Mouse (Mus musculus) MEL (cell line): ENCODE data around the gene Kif26b. TPM values are rescaled to one million over a fixed set of nuclear protein-coding genes. Genes with fewer than 3 reads are reported as not detected.
A peak's percentile ranks its signal among the peaks of the same experiment; 100 is the strongest.

Experiments used
- DNase-seq: peaks from one replicate; pipeline ENCODE4 v3.0.0; 2011; ENCODE audit warnings: low read depth, low spot score
- H3K27ac ChIP-seq: 2 replicates; pipeline ENCODE4 v1.5.1; 2012; ENCODE audit warnings: low read depth, mild to moderate bottlenecking, control low read depth, low read length, moderate library complexity; ENCODE audit not compliant: control insufficient read depth
- H3K27me3 ChIP-seq, 2 experiments: fragments of 150-350 bp in 1 of 2; sonication (generic) in 1 of 2; 2 replicates each; pipeline ENCODE4 v1.6.1; 2012; ENCODE audit warnings: low read length in 2 of 2, mild to moderate bottlenecking in 2 of 2, improper control_type of control experiment in 1 of 2, moderate library complexity in 1 of 2; ENCODE audit not compliant: insufficient read depth in 2 of 2, control insufficient read depth in 1 of 2
- H3K36me3 ChIP-seq, 2 experiments: 2 replicates each; pipeline ENCODE4 v1.6.1; 2012 to 2014; ENCODE audit warnings: low read length in 2 of 2, improper control_type of control experiment in 1 of 2, inconsistent platforms in 1 of 2, mild to moderate bottlenecking in 1 of 2; ENCODE audit not compliant: insufficient read depth in 2 of 2, control insufficient read depth in 1 of 2
- H3K4me1 ChIP-seq, 2 experiments: fragments of 150-350 bp in 1 of 2; sonication (generic) in 1 of 2; 2 replicates each; pipeline ENCODE4 v1.6.1; 2012; ENCODE audit warnings: low read length in 2 of 2, improper control_type of control experiment in 1 of 2, mild to moderate bottlenecking in 1 of 2; ENCODE audit not compliant: insufficient read depth in 2 of 2, control insufficient read depth in 1 of 2
- H3K4me3 ChIP-seq, 2 experiments: fragments of 150-350 bp in 1 of 2; sonication (generic) in 1 of 2; 2 replicates each; pipeline ENCODE4 v1.5.1; 2012; ENCODE audit warnings: low read depth in 2 of 2, low read length in 2 of 2, mild to moderate bottlenecking in 2 of 2, moderate library complexity in 2 of 2, control low read depth in 1 of 2, improper control_type of control experiment in 1 of 2; ENCODE audit not compliant: control insufficient read depth in 1 of 2, insufficient read depth in 1 of 2
- H3K79me2 ChIP-seq: 2 replicates; pipeline ENCODE4 v1.6.1; 2012; ENCODE audit warnings: mild to moderate bottlenecking, low read length, moderate library complexity; ENCODE audit not compliant: control insufficient read depth, poor library complexity, insufficient read depth
- H3K9ac ChIP-seq: 2 replicates; pipeline ENCODE4 v1.6.1; 2012; ENCODE audit warnings: low read depth, mild to moderate bottlenecking, control low read depth, low read length, moderate library complexity; ENCODE audit not compliant: control insufficient read depth, poor library complexity, severe bottlenecking
- H3K9me3 ChIP-seq: fragments of 150-350 bp; sonication (generic); replicated peaks from 2 replicates; pipeline ENCODE4 v1.6.1; 2012; ENCODE audit warnings: mild to moderate bottlenecking, low read length, improper control_type of control experiment, moderate library complexity; ENCODE audit not compliant: insufficient read depth
- BHLHE40 ChIP-seq: IDR thresholded peaks from 2 replicates; pipeline ENCODE4 v1.6.1; 2012; ENCODE audit warnings: low read depth, mild to moderate bottlenecking, inconsistent platforms, low read length, improper control_type of control experiment, borderline replicate concordance
- CHD1 ChIP-seq: IDR thresholded peaks from 2 replicates; pipeline ENCODE4 v1.6.1; 2012; ENCODE audit warnings: low read depth, mild to moderate bottlenecking, inconsistent platforms, low read length, improper control_type of control experiment
- CHD2 ChIP-seq: IDR thresholded peaks from 2 replicates; pipeline ENCODE4 v1.6.1; 2011; ENCODE audit warnings: low read length, improper control_type of control experiment
- ELF1 ChIP-seq: IDR thresholded peaks from 2 replicates; pipeline ENCODE4 v1.6.1; 2014; ENCODE audit warnings: low read depth, mild to moderate bottlenecking, inconsistent platforms, low read length, improper control_type of control experiment, moderate library complexity
- EP300 ChIP-seq, 2 experiments: IDR thresholded peaks; 2 replicates each; pipeline ENCODE4 v1.6.1; 2011; ENCODE audit warnings: improper control_type of control experiment in 2 of 2, low read length in 2 of 2, low read depth in 1 of 2, mild to moderate bottlenecking in 1 of 2
- ETS1 ChIP-seq: IDR thresholded peaks from 2 replicates; pipeline ENCODE4 v1.6.1; 2012; ENCODE audit warnings: low read depth, mild to moderate bottlenecking, inconsistent platforms, low read length, improper control_type of control experiment, moderate library complexity
- GABPA ChIP-seq: IDR thresholded peaks from 2 replicates; pipeline ENCODE4 v1.6.1; 2012; ENCODE audit warnings: low read depth, mild to moderate bottlenecking, inconsistent platforms, low read length, improper control_type of control experiment, moderate library complexity
- GATA1 ChIP-seq: IDR thresholded peaks from 2 replicates; pipeline ENCODE4 v1.6.1; 2011; ENCODE audit warnings: low read depth, low read length, improper control_type of control experiment
- HCFC1 ChIP-seq: IDR thresholded peaks from 2 replicates; pipeline ENCODE4 v1.6.1; 2012; ENCODE audit warnings: low read depth, mild to moderate bottlenecking, inconsistent platforms, low read length, improper control_type of control experiment, moderate library complexity
- JUND ChIP-seq: IDR thresholded peaks from 2 replicates; pipeline ENCODE4 v1.6.1; 2011; ENCODE audit warnings: low read depth, mild to moderate bottlenecking, improper control_type of control experiment, low read length
- MAFK ChIP-seq: IDR thresholded peaks from 2 replicates; pipeline ENCODE4 v1.6.1; 2011; ENCODE audit warnings: low read depth, mild to moderate bottlenecking, low read length, improper control_type of control experiment, borderline replicate concordance
- MAX ChIP-seq: IDR thresholded peaks from 2 replicates; pipeline ENCODE4 v1.6.1; 2011; ENCODE audit warnings: low read length, improper control_type of control experiment
- MAZ ChIP-seq: IDR thresholded peaks from 2 replicates; pipeline ENCODE4 v1.6.1; 2012; ENCODE audit warnings: low read depth, mild to moderate bottlenecking, inconsistent platforms, low read length, improper control_type of control experiment
- MEF2A ChIP-seq: IDR thresholded peaks from 2 replicates; pipeline ENCODE4 v1.6.1; 2014; ENCODE audit warnings: low read depth, mild to moderate bottlenecking, inconsistent platforms, low read length, improper control_type of control experiment; ENCODE audit not compliant: poor library complexity, insufficient replicate concordance, severe bottlenecking; ENCODE audit errors: extremely low read depth
- MXI1 ChIP-seq: IDR thresholded peaks from 2 replicates; pipeline ENCODE4 v1.6.1; 2011; ENCODE audit warnings: mild to moderate bottlenecking, low read depth, low read length, improper control_type of control experiment
- MYB ChIP-seq: IDR thresholded peaks from 2 replicates; pipeline ENCODE4 v1.6.1; 2011; ENCODE audit warnings: mild to moderate bottlenecking, low read depth, low read length, improper control_type of control experiment
- MYC ChIP-seq: IDR thresholded peaks from 2 replicates; pipeline ENCODE4 v1.6.1; 2011; ENCODE audit warnings: low read depth, mild to moderate bottlenecking, low read length, improper control_type of control experiment, moderate library complexity
- NELFE ChIP-seq: IDR thresholded peaks from 2 replicates; pipeline ENCODE4 v1.6.1; 2011; ENCODE audit warnings: low read depth, low read length, improper control_type of control experiment
- NRF1 ChIP-seq: IDR thresholded peaks from 2 replicates; pipeline ENCODE4 v1.6.1; 2014; ENCODE audit warnings: low read depth, mild to moderate bottlenecking, inconsistent platforms, low read length, improper control_type of control experiment, moderate library complexity; ENCODE audit not compliant: poor library complexity, insufficient read depth, severe bottlenecking
- POLR2A ChIP-seq, 2 experiments: IDR thresholded peaks; 2 replicates each; pipeline ENCODE4 v1.6.1; 2011 to 2012; ENCODE audit warnings: low read length in 2 of 2, mild to moderate bottlenecking in 2 of 2, control low read depth in 1 of 2, improper control_type of control experiment in 1 of 2, low read depth in 1 of 2, moderate library complexity in 1 of 2; ENCODE audit not compliant: control insufficient read depth in 1 of 2, insufficient read depth in 1 of 2, poor library complexity in 1 of 2
- RAD21 ChIP-seq: IDR thresholded peaks from 2 replicates; pipeline ENCODE4 v1.6.1; 2011; ENCODE audit warnings: mild to moderate bottlenecking, low read depth, low read length, improper control_type of control experiment
- RCOR1 ChIP-seq: IDR thresholded peaks from 2 replicates; pipeline ENCODE4 v1.6.1; 2012; ENCODE audit warnings: low read depth, mild to moderate bottlenecking, inconsistent platforms, low read length, improper control_type of control experiment
- SIN3A ChIP-seq: IDR thresholded peaks from 2 replicates; pipeline ENCODE4 v1.6.1; 2012; ENCODE audit warnings: low read length, improper control_type of control experiment, inconsistent platforms
- SMC3 ChIP-seq: IDR thresholded peaks from 2 replicates; pipeline ENCODE4 v1.6.1; 2011; ENCODE audit warnings: low read depth, low read length, improper control_type of control experiment
- TAL1 ChIP-seq: IDR thresholded peaks from 2 replicates; pipeline ENCODE4 v1.6.1; 2012; ENCODE audit warnings: mild to moderate bottlenecking, inconsistent platforms, low read length, moderate library complexity, mixed read lengths
- TCF12 ChIP-seq: IDR thresholded peaks from 2 replicates; pipeline ENCODE4 v1.6.1; 2014; ENCODE audit warnings: low read depth, mild to moderate bottlenecking, inconsistent platforms, low read length, improper control_type of control experiment, moderate library complexity
- UBTF ChIP-seq: IDR thresholded peaks from 2 replicates; pipeline ENCODE4 v1.6.1; 2012; ENCODE audit warnings: low read depth, mild to moderate bottlenecking, inconsistent platforms, low read length, improper control_type of control experiment, moderate library complexity, borderline replicate concordance; ENCODE audit not compliant: insufficient read depth
- USF1 ChIP-seq: IDR thresholded peaks from 2 replicates; pipeline ENCODE4 v1.6.1; 2014; ENCODE audit warnings: low read depth, mild to moderate bottlenecking, inconsistent platforms, low read length, improper control_type of control experiment, moderate library complexity
- USF2 ChIP-seq, 2 experiments: IDR thresholded peaks; 2 replicates each; pipeline ENCODE4 v1.6.1; 2011 to 2012; ENCODE audit warnings: improper control_type of control experiment in 2 of 2, low read length in 2 of 2, borderline replicate concordance in 1 of 2, inconsistent platforms in 1 of 2, low read depth in 1 of 2, mild to moderate bottlenecking in 1 of 2; ENCODE audit not compliant: insufficient read depth in 1 of 2
- ZC3H11A ChIP-seq: IDR thresholded peaks from 2 replicates; pipeline ENCODE4 v1.6.1; 2012; ENCODE audit warnings: low read depth, mild to moderate bottlenecking, inconsistent platforms, low read length, improper control_type of control experiment
- ZKSCAN1 ChIP-seq: IDR thresholded peaks from 2 replicates; pipeline ENCODE4 v1.6.1; 2012; ENCODE audit warnings: low read depth, mild to moderate bottlenecking, inconsistent platforms, low read length, improper control_type of control experiment, moderate library complexity
- ZMIZ1 ChIP-seq: IDR thresholded peaks from 2 replicates; pipeline ENCODE4 v1.6.1; 2012; ENCODE audit warnings: low read depth, mild to moderate bottlenecking, inconsistent platforms, low read length, improper control_type of control experiment, moderate library complexity
- ZNF384 ChIP-seq: IDR thresholded peaks from 2 replicates; pipeline ENCODE4 v1.6.1; 2012; ENCODE audit warnings: low read depth, mild to moderate bottlenecking, inconsistent platforms, low read length, improper control_type of control experiment
- polyA plus RNA-seq, 2 experiments: library from polyadenylated mRNA; stranded (reverse) in 1 of 2; unstranded in 1 of 2; fragments of >175 nt in 1 of 2; fragments of >200 nt in 1 of 2; gene quantifications; 2 replicates each; pipeline versions ENCODE4 v1.2.1 to v1.2.4; 2012; ENCODE audit warnings: low replicate concordance in 2 of 2, low read depth in 1 of 2; ENCODE audit not compliant: insufficient read length in 2 of 2, insufficient read depth in 1 of 2, missing spikeins in 1 of 2
- total RNA-seq: library from RNA; depleted of rRNA; stranded (reverse); fragments of 300-350 nt; gene quantifications from 2 replicates; pipeline ENCODE4 v1.2.3, GENCODE M21; 2012

Kif26b gene
- total and polyA plus RNA-seq, 3 experiments, result 0.08 to 0.50 TPM; not detected in 1

DNA sequence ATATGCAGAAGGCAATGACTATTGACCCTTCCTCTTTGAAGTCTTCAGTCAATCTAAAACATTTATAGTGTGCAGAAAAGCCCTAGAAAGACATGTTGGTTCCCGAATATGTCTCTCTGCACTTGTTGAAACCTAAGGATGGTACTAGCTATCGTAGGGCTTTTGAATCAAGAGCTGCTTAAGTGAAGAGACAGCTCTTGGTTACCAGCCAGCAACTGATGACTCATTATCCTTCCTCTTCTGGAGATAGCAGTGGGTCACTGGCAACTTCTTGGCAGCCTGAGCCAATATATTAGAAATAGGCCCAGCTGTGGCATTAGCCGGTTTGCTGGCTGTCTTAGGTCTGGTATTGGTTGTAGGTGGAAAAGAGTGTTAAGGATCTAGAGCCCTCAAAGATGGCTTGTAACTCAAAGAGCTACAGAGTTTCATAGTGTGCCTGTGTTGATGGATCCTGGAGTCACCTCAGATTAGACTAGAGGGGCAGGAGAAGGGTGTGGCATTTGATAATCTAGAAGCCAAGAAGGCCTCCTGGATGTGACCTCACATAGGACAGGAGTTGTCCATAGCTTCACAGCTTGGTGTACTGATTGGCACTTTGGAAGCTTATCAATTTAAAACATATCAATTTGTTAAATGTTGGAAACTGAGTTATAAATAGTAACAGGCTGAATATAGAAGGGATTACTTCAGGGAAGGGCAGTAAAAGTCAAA, 146.8 kb downstream of the Kif26b start:
- Histone ChIP-seq H3K4me3 (peak overlapping the region in 1 of 2 experiments; percentile 29; a peak in 1 of 4 replicates), H3K79me2 (no peaks in the 10 kb centered on the region), H3K9me3 (no peaks in the 10 kb centered on the region), H3K9ac (peak overlapping the region; percentile 27), H3K36me3 (peaks cover 0 to 39% of the 10 kb centered on the region in 2 experiments; a peak in 2 of 4 replicates), H3K27me3 (no peaks in the 10 kb centered on the region), H3K4me1 (peaks cover 30 to 40% of the 10 kb centered on the region in 2 experiments), H3K27ac (peak overlapping the region; percentile 92)
- TF ChIP-seq MAZ (peak; percentile 61; the same call in 1 of the 2 replicates), GABPA (no peak), CHD1 (0 out of 2 replicates have a peak, but pooled peaks have one; percentile 45), TCF12 (peak; percentile 60), MYC (no peak), CHD2 (peak; percentile 52; the same call in 1 of the 2 replicates), NELFE (peak; percentile 36; the same call in 1 of the 2 replicates), POLR2A (IDR thresholded peaks at IDR 0.05; ENCODE audit: control insufficient read depth in 1 of 2, insufficient read depth in 1 of 2, low read depth in 1 of 2, low read length in 2 of 2, poor library complexity in 1 of 2) (no peak), TAL1 (no peak), UBTF (no peak), ZKSCAN1 (peak; percentile 35; the same call in 1 of the 2 replicates), ZMIZ1 (peak; percentile 34; the same call in 1 of the 2 replicates), BHLHE40 (peak; percentile 43; the same call in 1 of the 2 replicates), ZC3H11A (no peak), RAD21 (no peak), USF1 (no peak), MYB (peak; percentile 50; the same call in 1 of the 2 replicates), JUND (peak; percentile 97), MXI1 (no peak; the same call in 1 of the 2 replicates), EP300 (IDR thresholded peaks at IDR 0.05; ENCODE audit: low read depth in 1 of 2, low read length in 2 of 2) (peak; percentile 78 to 93), SMC3 (no peak; the same call in 1 of the 2 replicates), MAFK (peak; percentile 61; the same call in 1 of the 2 replicates), GATA1 (peak; percentile 83), ELF1 (0 out of 2 replicates have a peak, but pooled peaks have one; percentile 8), MAX (no peak), SIN3A (peak; percentile 67; the same call in 1 of the 2 replicates), ETS1 (peak; percentile 97), HCFC1 (peak; percentile 38; the same call in 1 of the 2 replicates), NRF1 (no peak), RCOR1 (peak; percentile 74), ZNF384 (peak; percentile 36; the same call in 1 of the 2 replicates), MEF2A (no peak), USF2 (IDR thresholded peaks at IDR 0.05; ENCODE audit: borderline replicate concordance in 1 of 2, insufficient read depth in 1 of 2, low read depth in 1 of 2, low read length in 2 of 2) (no peak)
- DNase-seq, result peak; percentile 96
